Mouse (Mus musculus): ENCODE measurements around the gene Zc3h10.

- no peak for TF ChIP-seq CTCF (IDR thresholded peaks at IDR 0.05; ENCODE audit: low read depth)
- no peak for TF ChIP-seq EP300 (optimal IDR thresholded peaks at IDR 0.05)
Observed at GRCm38 (mm10) chr10:128520591-128520990, 27.0 kb downstream of the Zc3h10 start.

All from stomach, postnatal 0 days (tissue).